Mouse (Mus musculus) Patski (cell line): ENCODE measurements at regions not wholly inside any gene's neighbourhood (a gene's known extent, or its start where the extent isn't known, plus 50 kb on each side); places are given as distances from the start of the nearest gene placed in this dataset.

Experiments
- ATAC-seq: fragments of 100-300 bp; one replicate; pipeline ENCODE4 v1.8.0; 2021
- CTCF ChIA-PET: fragments of 350-600 bp; sonication (Branson Sonifier 250); formaldehyde crosslinking; loops from one replicate; lab custom pipeline; 2022; ENCODE audit warnings: inconsistent platforms; lab: Charles Lee
- POLR2A ChIA-PET: fragments of 350-600 bp; sonication (Branson Sonifier 250); formaldehyde crosslinking; loops from one replicate; lab custom pipeline; 2022; ENCODE audit warnings: antibody characterized with exemption, inconsistent platforms; lab: Charles Lee
- DNase-seq: peaks from one replicate; pipeline ENCODE4 v3.0.0-alpha.2; 2011; ENCODE audit warnings: low read depth, low spot score
- H3K27me3 ChIP-seq: fragments of 371-371 bp; one replicate; pipeline ENCODE4 v1.5.1; 2021
- CTCF ChIP-seq: fragments of 100-300 bp; IDR thresholded peaks from one replicate; pipeline ENCODE4 v1.5.1; 2021
- in situ Hi-C: fragments of 300-500 bp; cut with MboI; formaldehyde crosslinking; loops from 3 replicates; pipeline ENCODE4 v1.11.1; 2018; ENCODE audit warnings: low pct_unique_long_range_greater_than_20kb, mixed read lengths

GRCm38 (mm10) chr2:55817273-55817672 lies 381.5 kb downstream of the Kcnj3 start:
- DNase-seq (no peak), ATAC-seq (no peak)
- no peak for TF ChIP-seq CTCF
- in situ Hi-C loops: no loop called here
- ChIA-PET POLR2A (no interaction called here), CTCF (no interaction called here)
- no peaks in the 10 kb centered on the region for H3K27me3 ChIP-seq

GRCm38 (mm10) chr2:55818220-55818619 lies 382.4 kb downstream of the Kcnj3 start:
- ChIA-PET POLR2A (no interaction called here), CTCF (no interaction called here)
- ATAC-seq (no peak), DNase-seq (no peak)
- no peak for TF ChIP-seq CTCF
- in situ Hi-C loops: no loop called here
- no peaks in the 10 kb centered on the region for H3K27me3 ChIP-seq

DNA sequence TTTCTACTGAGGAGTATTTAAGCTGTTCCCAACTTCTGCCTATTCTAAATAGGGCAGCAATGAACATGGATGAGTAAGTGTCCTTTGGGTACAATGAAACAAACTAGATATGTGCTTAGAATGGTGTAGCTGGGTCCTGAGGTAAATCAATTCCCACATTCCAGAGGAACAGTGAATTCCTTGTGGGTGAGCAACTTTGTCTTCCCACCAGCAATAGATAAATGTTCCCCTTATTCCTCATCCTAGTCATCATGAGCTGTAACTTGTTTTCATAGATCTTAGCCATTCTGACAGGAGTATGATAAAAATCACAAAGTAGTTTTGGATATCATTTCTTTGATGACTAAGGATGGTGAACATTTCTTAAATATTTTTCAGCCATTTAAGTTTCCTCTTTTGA lies 387.0 kb downstream of the Kcnj3 start:
- CTCF ChIA-PET: no interaction called here
- no peaks in the 10 kb centered on the region for H3K27me3 ChIP-seq
- DNase-seq: no peak
- TF ChIP-seq CTCF: no peak
- POLR2A ChIA-PET: no interaction called here
- no peak for ATAC-seq
- in situ Hi-C loops: no loop called here

DNA sequence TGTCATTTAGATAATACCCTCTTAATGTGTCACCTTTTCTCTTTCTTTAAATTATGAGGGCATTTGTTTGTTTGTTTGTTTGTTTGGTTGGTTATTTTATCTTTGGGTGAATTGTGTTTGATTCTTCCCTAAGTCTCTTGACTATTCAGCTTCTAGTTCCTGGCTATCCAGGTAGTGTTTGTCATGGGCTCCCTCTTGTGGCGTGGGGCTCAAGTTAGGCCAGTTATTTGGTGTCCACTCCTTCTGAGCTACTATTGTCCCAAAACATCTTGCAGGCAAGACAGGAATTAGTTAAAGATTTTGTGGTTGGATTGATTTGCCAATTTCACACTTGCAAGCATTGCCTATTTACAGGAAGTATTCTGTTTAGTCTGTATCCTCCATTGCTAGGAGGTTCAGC lies 405.8 kb downstream of the Kcnj3 start:
- TF ChIP-seq CTCF: no peak
- DNase-seq (no peak), ATAC-seq (no peak)
- H3K27me3 ChIP-seq: no peaks in the 10 kb centered on the region
- POLR2A ChIA-PET: no interaction called here
- CTCF ChIA-PET: no interaction called here
- in situ Hi-C loops: no loop called here

- H3K27me3 ChIP-seq: no peaks in the 10 kb centered on the region
- no peak for TF ChIP-seq CTCF
- POLR2A ChIA-PET: no interaction called here
- ATAC-seq (no peak), DNase-seq (no peak)
- CTCF ChIA-PET: no interaction called here
- in situ Hi-C loops: no loop called here
Measured at GRCm38 (mm10) chr2:55846832-55847382, 411.1 kb downstream of the Kcnj3 start.

DNA sequence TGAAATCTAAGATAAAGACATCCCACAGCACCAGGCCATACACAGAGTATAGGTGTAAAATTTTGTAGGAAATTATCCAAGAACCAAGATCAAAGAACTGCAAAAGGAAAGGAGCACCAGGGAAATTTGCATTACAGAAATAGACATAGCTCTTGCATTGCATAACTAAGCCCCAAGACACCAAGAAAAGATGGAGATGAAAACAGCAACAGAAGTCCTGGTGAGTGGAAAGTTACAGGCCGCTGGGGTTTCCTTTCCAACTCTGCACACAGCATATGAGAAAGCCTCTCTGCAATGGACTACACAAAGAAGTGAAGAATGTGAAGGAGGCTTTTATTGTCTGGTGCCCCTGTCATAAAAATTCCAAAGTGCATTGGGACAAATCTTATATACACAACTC lies 426.7 kb downstream of the Kcnj3 start:
- in situ Hi-C loops: no loop called here
- ATAC-seq: no peak
- no peak for DNase-seq
- ChIA-PET CTCF (no interaction called here), POLR2A (no interaction called here)
- no peak for TF ChIP-seq CTCF
- no peaks in the 10 kb centered on the region for H3K27me3 ChIP-seq

GRCm38 (mm10) chr2:55889976-55890375 lies 454.2 kb downstream of the Kcnj3 start:
- POLR2A ChIA-PET: no interaction called here
- TF ChIP-seq CTCF: no peak
- ATAC-seq: no peak
- in situ Hi-C loops: no loop called here
- no peak for DNase-seq
- CTCF ChIA-PET: no interaction called here
- H3K27me3 ChIP-seq: no peaks in the 10 kb centered on the region

- in situ Hi-C loops: no loop called here
- no peak for ATAC-seq
Measured at GRCm38 (mm10) chr2:55892821-55893535, 457.2 kb downstream of the Kcnj3 start.

DNA sequence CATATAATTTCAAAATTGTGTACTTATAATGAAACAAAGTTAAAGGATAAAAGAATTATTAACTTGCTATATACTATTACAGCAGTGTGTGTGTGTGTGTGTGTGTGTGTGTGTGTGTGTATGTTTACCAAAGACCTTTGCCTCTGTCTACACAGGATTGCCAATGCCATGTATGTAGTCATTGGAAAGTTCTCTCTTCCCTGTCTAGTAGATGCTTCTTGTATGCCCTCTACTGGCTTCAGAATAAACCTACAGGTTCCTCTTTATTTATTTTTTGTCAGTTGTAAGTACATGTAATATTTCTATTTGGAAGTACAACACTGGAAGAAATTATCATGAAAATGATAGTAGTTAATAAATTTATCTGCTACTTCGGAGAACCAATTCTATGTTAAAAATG lies 484.5 kb downstream of the Kcnj3 start:
- no peak for ATAC-seq
- no peak for TF ChIP-seq CTCF
- POLR2A ChIA-PET: interaction anchor here (0.6 kb wide), 1 partner anchor 13 kb away, joined by 3 read pairs; no protein-coding TSS in a partner anchor
- CTCF ChIA-PET: no interaction called here
- in situ Hi-C loops: no loop called here
- no peak for DNase-seq
- no peaks in the 10 kb centered on the region for H3K27me3 ChIP-seq

More at GRCm38 (mm10) chr2:55892821-55893535, 457.2 kb downstream of the Kcnj3 start:
- TF ChIP-seq CTCF: no peak
- ChIA-PET CTCF (no interaction called here), POLR2A (no interaction called here)
- DNase-seq: no peak
- no peaks in the 10 kb centered on the region for H3K27me3 ChIP-seq
